Mouse (Mus musculus): Measurements from ENCODE around the gene Trpm3.

Gene Trpm3

DNA sequence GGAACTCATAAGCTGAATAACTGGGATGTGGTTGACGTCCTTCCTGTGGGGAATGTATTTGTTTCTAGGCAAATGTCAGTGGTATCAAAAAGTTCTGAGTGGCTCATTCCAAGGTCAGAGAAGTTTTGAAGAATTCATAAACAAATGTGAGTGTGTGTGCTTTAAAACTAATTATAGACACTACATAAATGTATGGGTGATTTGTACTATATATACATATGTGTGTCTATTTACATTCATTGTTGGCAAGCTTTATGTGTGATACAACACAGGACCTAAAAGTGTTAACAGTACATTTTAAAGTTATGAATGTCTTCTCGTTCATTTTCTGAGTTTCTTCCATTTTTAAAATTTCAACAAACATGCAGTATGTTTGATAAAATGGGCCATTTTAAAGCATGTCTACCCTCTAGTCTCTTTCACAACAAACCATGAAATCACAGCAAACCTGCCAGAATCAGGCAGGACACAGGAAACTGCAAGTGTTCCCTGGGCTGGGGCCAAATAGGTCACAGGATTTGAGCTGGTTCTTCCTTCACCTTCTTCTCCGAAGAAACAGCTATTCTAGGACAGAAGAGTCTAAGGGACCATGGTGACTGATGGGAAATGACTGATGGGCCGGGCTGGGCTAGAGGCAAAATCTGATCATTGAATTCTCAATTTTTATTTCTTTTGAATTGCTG, 334.3 kb downstream of the Trpm3 start:
- no peak for DNase-seq (ENCODE audit: low read depth, low spot score)

DNA sequence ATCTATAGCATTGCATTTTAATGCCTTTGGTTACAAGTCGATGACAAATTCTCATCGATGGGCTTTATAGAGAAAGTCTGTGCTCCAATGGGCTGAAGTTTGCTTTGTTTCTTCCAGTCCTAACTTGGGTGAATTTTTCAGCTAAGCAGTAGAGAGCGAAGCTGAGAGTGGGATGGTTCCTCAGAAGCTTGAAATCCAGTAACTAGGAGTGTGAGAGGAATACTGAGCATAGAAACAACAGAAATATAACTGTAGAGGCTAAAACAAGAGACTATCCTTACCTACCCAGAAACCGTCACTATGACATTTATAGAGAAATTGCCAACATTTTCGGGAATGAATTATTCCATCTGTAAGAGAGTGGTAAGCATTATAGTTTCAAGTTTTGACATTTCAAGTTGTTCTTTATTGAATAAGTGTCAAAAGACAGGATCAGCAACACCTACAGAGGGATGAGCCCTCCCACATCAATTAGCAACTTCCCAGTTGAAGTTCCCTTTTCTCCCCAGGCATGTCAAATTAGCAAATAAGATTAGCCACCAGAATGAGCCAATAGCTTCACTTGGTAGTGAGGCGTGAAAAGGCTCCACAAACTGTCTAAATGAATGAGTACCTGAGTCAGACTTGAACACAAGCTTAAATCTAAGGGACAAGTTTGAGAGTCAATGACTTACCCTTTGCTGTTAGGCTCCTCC, 339.6 kb downstream of the Trpm3 start:
- DNase-seq (ENCODE audit: low read depth, low spot score) = no peak

- DNase-seq (ENCODE audit: low read depth, low spot score) = no peak
Measured at GRCm38 (mm10) chr19:22503469-22503868, 364.6 kb downstream of the Trpm3 start.

DNA sequence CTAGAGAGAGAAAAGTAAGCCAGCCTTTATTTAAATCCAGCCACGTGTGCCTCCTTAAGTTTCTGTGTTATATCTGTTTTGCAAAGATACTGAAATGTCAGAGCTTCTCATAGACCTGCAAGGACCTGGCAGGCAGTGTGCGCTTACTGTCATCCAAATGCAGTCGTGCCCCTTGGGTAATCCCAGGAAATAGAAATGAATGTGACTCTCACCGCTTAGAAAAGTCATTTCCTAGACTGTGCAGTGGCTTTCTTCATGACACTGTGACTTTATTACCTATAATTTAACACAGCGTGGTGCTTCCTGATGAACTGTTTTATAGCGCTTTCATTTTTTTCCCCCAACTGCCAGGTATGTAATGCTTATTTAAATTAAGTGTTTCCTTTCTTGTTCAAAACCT, 379.7 kb downstream of the Trpm3 start:
- no peak for DNase-seq (ENCODE audit: low read depth, low spot score)

- DNase-seq (ENCODE audit: low read depth, low spot score) = no peak
Measured at GRCm38 (mm10) chr19:22527944-22528343, 389.1 kb downstream of the Trpm3 start.

- no peak for DNase-seq (ENCODE audit: low read depth, low spot score)
Measured at GRCm38 (mm10) chr19:22542990-22543709, 404.3 kb downstream of the Trpm3 start.

- DNase-seq (ENCODE audit: low read depth, low spot score) = peak; percentile 11
Measured at GRCm38 (mm10) chr19:22552179-22552578, 413.3 kb downstream of the Trpm3 start.

DNA sequence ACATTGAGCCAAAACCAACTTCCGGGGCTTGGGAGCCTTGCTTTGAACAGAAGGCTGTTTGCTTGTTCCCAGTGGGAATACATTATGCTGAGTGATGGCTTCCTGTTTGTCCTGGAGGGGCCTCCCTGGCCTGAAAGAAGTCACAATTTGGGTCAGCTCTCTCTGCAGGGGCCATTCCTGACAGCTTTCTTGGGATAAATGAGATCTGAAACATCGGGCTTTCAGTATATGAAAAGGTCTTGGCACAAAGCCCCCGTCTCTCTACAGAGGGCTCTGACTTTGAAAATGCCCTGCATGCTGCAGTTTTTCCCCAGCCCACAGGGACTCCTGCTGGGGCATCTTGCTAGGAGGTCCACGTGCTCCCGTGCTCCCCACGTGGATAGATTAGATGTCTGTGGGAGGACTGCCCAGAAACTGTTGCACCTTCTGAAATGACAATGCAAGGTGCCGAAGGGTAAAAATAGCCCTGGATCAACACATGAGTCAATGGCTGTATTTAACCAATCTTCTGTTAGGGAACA, 415.6 kb downstream of the Trpm3 start:
- no peak for DNase-seq (ENCODE audit: low read depth, low spot score)

DNA sequence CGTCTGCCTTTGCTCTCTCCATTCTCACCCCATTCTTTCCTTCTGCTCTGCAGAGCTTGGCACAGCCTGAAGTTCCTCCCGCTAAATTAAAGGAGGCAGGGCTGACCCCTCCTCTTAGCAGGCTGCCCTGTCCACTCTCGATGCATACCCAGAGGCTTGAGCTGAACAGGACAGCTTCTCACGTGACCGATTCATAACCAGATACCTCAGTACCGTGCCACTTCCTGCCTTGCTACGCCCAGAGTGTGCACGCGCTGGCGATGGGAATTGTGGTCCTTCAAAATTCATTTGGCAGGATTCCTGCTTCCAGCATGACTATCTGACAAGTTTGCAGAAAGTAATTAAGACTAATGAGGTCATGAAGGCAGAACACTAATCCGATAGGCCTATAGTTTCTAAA, 433.6 kb downstream of the Trpm3 start:
- no peak for DNase-seq (ENCODE audit: low read depth, low spot score)

GRCm38 (mm10) chr19:22572849-22573248, 434.0 kb downstream of the Trpm3 start:
- no peak for DNase-seq (ENCODE audit: low read depth, low spot score)

DNA sequence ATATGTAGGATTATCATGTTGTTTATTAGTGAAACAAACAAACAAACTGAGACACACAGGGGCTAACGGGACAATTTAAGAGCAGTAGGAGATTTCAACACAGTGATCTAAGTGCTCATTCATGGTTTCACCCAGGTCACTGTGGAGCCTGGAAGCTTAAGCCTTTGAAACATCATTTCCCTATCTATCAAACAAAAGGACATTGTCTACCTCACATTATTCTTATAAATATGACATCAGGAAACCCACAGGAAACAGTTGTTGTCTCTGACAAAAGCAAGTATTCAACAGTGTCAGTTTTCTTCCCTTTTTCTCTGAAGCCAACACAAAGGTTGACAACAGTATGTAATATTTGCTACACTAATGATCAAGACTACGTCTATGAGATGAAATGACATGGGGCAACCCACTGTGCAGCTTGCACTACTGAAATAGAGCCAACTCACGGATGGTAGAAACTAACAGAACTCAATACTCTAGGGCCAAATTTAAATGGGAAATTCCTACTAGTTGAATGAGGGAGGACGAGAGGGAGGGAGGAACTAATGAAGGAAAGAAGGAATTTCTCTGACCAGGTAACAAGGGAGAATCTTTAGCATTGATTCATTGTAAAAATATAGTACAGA, 443.4 kb downstream of the Trpm3 start:
- no peak for DNase-seq (ENCODE audit: low read depth, low spot score)

- DNase-seq (ENCODE audit: low read depth, low spot score) = no peak
Measured at GRCm38 (mm10) chr19:22594492-22594891, 455.6 kb downstream of the Trpm3 start.

GRCm38 (mm10) chr19:22595246-22595645, 456.4 kb downstream of the Trpm3 start:
- DNase-seq (ENCODE audit: low read depth, low spot score) = no peak

- DNase-seq (ENCODE audit: low read depth, low spot score) = no peak
Measured at GRCm38 (mm10) chr19:22596715-22597114, 457.9 kb downstream of the Trpm3 start.

DNA sequence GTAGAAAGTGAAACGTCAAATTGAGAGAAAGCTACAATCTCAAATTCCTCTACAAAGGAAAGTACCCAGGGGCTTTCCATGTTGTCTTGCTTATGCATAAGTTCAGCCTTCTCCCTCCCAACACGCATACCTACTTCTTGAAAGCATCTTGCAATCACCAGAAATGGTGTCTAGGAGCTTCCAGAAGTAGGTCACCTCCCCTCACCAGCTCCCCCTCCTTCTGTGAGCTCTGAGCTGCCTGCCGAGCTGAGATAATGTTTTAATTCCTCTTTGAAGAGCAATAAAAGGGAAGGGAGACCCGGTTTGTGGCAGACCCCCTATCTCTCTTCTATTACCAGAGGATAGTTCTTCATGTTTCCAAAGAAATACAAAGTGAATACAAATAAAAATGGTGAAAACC, 465.5 kb downstream of the Trpm3 start:
- no peak for DNase-seq (ENCODE audit: low read depth, low spot score)

DNA sequence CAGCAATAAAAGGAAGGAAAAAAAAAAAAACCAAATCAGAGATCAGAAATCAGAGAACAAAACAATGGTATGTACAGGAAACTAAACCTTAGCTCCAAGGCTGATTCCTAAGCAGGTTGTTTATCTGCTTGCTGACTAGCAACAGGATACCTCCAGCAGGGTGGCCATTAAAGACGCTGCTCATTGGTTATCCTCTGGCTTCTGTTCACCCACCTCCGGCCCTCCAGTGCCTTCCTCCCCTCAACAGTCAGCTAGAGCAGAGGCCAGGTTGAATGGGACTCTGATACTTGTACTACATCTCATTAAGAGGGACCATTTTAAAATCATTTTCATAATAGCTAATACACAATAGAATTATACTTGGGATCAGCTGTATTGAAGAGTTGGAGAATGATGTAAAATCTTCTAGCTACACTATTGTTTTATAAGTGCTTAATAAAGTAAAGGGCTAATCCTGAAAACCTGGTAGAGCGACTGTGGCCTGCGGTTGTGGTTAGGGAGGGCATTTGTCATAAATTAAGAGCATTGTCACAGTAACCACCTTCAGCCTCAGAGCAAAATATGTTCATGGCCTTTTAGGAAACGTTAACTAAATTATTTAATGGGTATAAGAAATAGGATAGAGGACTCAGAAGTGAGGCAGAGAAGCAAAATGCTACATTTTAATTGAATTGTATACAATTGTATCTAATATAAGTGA, 469.3 kb downstream of the Trpm3 start:
- DNase-seq (ENCODE audit: low read depth, low spot score) = no peak

DNA sequence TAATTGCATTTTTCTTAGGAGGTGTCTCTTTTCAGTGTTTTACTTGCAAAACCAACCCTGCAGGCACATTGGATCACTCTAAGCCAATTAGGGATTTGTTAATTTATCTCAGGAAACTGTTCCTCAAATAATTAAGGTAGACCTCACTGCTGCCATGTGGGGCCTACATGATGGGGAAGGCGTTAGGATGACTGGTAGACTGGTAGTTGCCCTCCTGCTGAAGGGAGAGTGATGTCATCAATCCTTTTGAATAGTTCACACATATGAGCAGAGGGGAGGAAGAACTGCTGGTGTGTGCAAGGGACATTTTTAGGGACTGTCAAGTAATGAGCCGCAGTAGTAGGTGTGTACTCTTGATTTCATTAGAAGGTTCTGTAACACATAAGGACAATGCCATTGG, 472.8 kb downstream of the Trpm3 start:
- no peak for DNase-seq (ENCODE audit: low read depth, low spot score)

GRCm38 (mm10) chr19:22615367-22615766, 476.5 kb downstream of the Trpm3 start:
- no peak for DNase-seq (ENCODE audit: low read depth, low spot score)

- DNase-seq (ENCODE audit: low read depth, low spot score) = no peak
Measured at GRCm38 (mm10) chr19:22624801-22625513, 486.1 kb downstream of the Trpm3 start.

GRCm38 (mm10) chr19:22628878-22629277, 490.0 kb downstream of the Trpm3 start:
- no peak for DNase-seq (ENCODE audit: low read depth, low spot score)

GRCm38 (mm10) chr19:22631316-22631715, 492.5 kb downstream of the Trpm3 start:
- no peak for DNase-seq (ENCODE audit: low read depth, low spot score)

Measured in A20 (cell line).